In genomic region chr10:54042212-54042840, GRCm38 (mm10) we compare ENCODE assay signal across 18 mouse cellular contexts. TPM values are rescaled to one million over a fixed set of nuclear protein-coding genes. Genes with fewer than 3 reads are reported as not detected.
A peak's percentile ranks its signal among the peaks of the same experiment; 100 is the strongest.
DNase-seq lines count a peak whose midpoint lies in the region; ATAC-seq and TF ChIP-seq lines count a peak whose summit lies in the region.
"Had no signal": no experiment of that assay in that cellular context is flagged by ENCODE, and none has a peak within 500 bp of the region (broad histone marks: within the 10 kb centered on the region; RNA-seq: fewer than 3 reads in every experiment).

No protein-coding gene starts in this region.

- no peak for DNase-seq in kidney, postnatal 4 days
- DNase-seq in MEL (ENCODE audit: low read depth, low spot score): no peak
- no peak for DNase-seq in urinary bladder, postnatal 10 days (ENCODE audit: low spot score)
- no peak for DNase-seq in hindbrain, embryonic 14.5 days (ENCODE audit: low spot score)
- DNase-seq in thymus, postnatal 36 days: no peak
- DNase-seq: cerebellum, adult 2 months; kidney, adult 11 months; kidney, postnatal 36 days; midbrain, embryonic 14.5 days; right cerebral cortex, postnatal 4 days; thymus, postnatal 25 days had no signal

- TF ChIP-seq RAD21 in MEL (IDR thresholded peaks at IDR 0.05; ENCODE audit: low read depth, low read length): no peak

- no peaks in the 10 kb centered on the region for H3K36me3 ChIP-seq in kidney, embryonic 15.5 days
- peaks cover 0 to 45% of the 10 kb centered on the region in 2 experiments; a peak in 2 of 4 replicates for H3K36me3 ChIP-seq in MEL (ENCODE audit: control insufficient read depth in 1 of 2, insufficient read depth in 2 of 2, low read length in 2 of 2)
- H3K36me3 ChIP-seq in erythroblast, embryonic 14.5 days (ENCODE audit: control insufficient read depth): peaks cover 55% of the 10 kb centered on the region
- H3K36me3 ChIP-seq in liver, embryonic 15.5 days (replicated peaks): no peaks in the 10 kb centered on the region
- no peaks in the 10 kb centered on the region for H3K36me3 ChIP-seq in hindbrain, embryonic 14.5 days (replicated peaks; ENCODE audit: control insufficient read depth, insufficient read depth)
- H3K36me3 ChIP-seq: embryonic facial prominence, embryonic 13.5 days; heart, embryonic 15.5 days had no signal

- TF ChIP-seq EP300 in MEL (IDR thresholded peaks at IDR 0.05; ENCODE audit: low read depth in 1 of 2, low read length in 2 of 2): no peak

- H3K4me1 ChIP-seq in kidney, embryonic 15.5 days: peaks cover 4% of the 10 kb centered on the region; the same call in 1 of the 2 replicates
- H3K4me1 ChIP-seq in MEL (ENCODE audit: control insufficient read depth in 1 of 2, insufficient read depth in 2 of 2, low read length in 2 of 2): peaks cover 26 to 37% of the 10 kb centered on the region in 2 experiments
- H3K4me1 ChIP-seq in erythroblast, embryonic 14.5 days (ENCODE audit: control insufficient read depth): peaks cover 82% of the 10 kb centered on the region
- peaks cover 68% of the 10 kb centered on the region for H3K4me1 ChIP-seq in liver, embryonic 15.5 days (replicated peaks)
- no peaks in the 10 kb centered on the region for H3K4me1 ChIP-seq in hindbrain, embryonic 14.5 days (replicated peaks; ENCODE audit: control insufficient read depth, insufficient read depth, low read length)
- H3K4me1 ChIP-seq: embryonic facial prominence, embryonic 13.5 days had no signal

- no peaks in the 10 kb centered on the region for H3K27me3 ChIP-seq in kidney, embryonic 15.5 days
- H3K27me3 ChIP-seq in MEL (ENCODE audit: control insufficient read depth in 1 of 2, insufficient read depth in 2 of 2, low read length in 2 of 2): no peaks in the 10 kb centered on the region
- no peaks in the 10 kb centered on the region for H3K27me3 ChIP-seq in erythroblast, embryonic 14.5 days (ENCODE audit: control insufficient read depth)
- no peaks in the 10 kb centered on the region for H3K27me3 ChIP-seq in liver, embryonic 15.5 days
- no peaks in the 10 kb centered on the region for H3K27me3 ChIP-seq in hindbrain, embryonic 14.5 days (ENCODE audit: control insufficient read depth, insufficient read depth, low read length)
- H3K27me3 ChIP-seq: embryonic facial prominence, embryonic 13.5 days; heart, embryonic 15.5 days had no signal

- no peaks in the 10 kb centered on the region for H3K79me2 ChIP-seq in MEL (ENCODE audit: control insufficient read depth, insufficient read depth, low read length, poor library complexity)

- H3K9ac ChIP-seq in kidney, embryonic 15.5 days: no peak overlapping the region
- no peak overlapping the region for H3K9ac ChIP-seq in MEL (ENCODE audit: control insufficient read depth, low read depth, low read length, poor library complexity, severe bottlenecking)
- H3K9ac ChIP-seq in liver, embryonic 15.5 days: peak overlapping the region; percentile 19
- H3K9ac ChIP-seq in hindbrain, embryonic 14.5 days: no peak overlapping the region
- H3K9ac ChIP-seq: embryonic facial prominence, embryonic 13.5 days; heart, embryonic 15.5 days had no signal

- H3K9me3 ChIP-seq in kidney, embryonic 15.5 days (replicated peaks): no peaks in the 10 kb centered on the region
- H3K9me3 ChIP-seq in MEL (replicated peaks; ENCODE audit: insufficient read depth, low read length): no peaks in the 10 kb centered on the region
- no peaks in the 10 kb centered on the region for H3K9me3 ChIP-seq in erythroblast, embryonic 14.5 days (ENCODE audit: control insufficient read depth, low read length)
- H3K9me3 ChIP-seq in liver, embryonic 15.5 days (replicated peaks): no peaks in the 10 kb centered on the region
- H3K9me3 ChIP-seq in hindbrain, embryonic 14.5 days (ENCODE audit: control insufficient read depth, low read length): no peaks in the 10 kb centered on the region
- H3K9me3 ChIP-seq: embryonic facial prominence, embryonic 13.5 days; heart, embryonic 15.5 days had no signal

- no peak for TF ChIP-seq CTCF in MEL (IDR thresholded peaks at IDR 0.05 in 2 of 3, conservative IDR thresholded peaks at IDR 0.05 in 1 of 3; ENCODE audit: control insufficient read depth in 1 of 3, insufficient read depth in 1 of 3, low read depth in 2 of 3, low read length in 3 of 3, poor library complexity in 1 of 3, severe bottlenecking in 1 of 3)

- no peak overlapping the region for H3K4me2 ChIP-seq in kidney, embryonic 15.5 days
- peak overlapping the region; percentile 52 for H3K4me2 ChIP-seq in liver, embryonic 15.5 days
- H3K4me2 ChIP-seq in hindbrain, embryonic 14.5 days (replicated peaks): no peak overlapping the region
- H3K4me2 ChIP-seq: embryonic facial prominence, embryonic 13.5 days; heart, embryonic 15.5 days had no signal

- TF ChIP-seq POLR2A in MEL (IDR thresholded peaks at IDR 0.05; ENCODE audit: control insufficient read depth in 1 of 2, insufficient read depth in 1 of 2, low read depth in 1 of 2, low read length in 2 of 2, poor library complexity in 1 of 2): no peak

- 82% methylated on average over 7 of the region's 7 CpGs for WGBS in kidney, embryonic 15.5 days
- 35% methylated on average over 7 of the region's 7 CpGs for WGBS in liver, embryonic 15.5 days (ENCODE audit: insufficient replicate concordance)
- WGBS in hindbrain, embryonic 14.5 days: 91% methylated on average over 7 of the region's 7 CpGs

- no peak overlapping the region for H3K27ac ChIP-seq in kidney, embryonic 15.5 days
- no peak overlapping the region for H3K27ac ChIP-seq in MEL (ENCODE audit: control insufficient read depth, low read depth, low read length)
- peak overlapping the region; percentile 92 for H3K27ac ChIP-seq in liver, embryonic 15.5 days (replicated peaks)
- H3K27ac ChIP-seq in hindbrain, embryonic 14.5 days: no peak overlapping the region
- H3K27ac ChIP-seq: embryonic facial prominence, embryonic 13.5 days; heart, embryonic 15.5 days; macrophage had no signal

- ATAC-seq in kidney, embryonic 15.5 days (replicated peaks; ENCODE audit: low FRiP score): peak; percentile 62; the same call in 1 of the 2 replicates
- peak; percentile 77 for ATAC-seq in liver, embryonic 15.5 days (ENCODE audit: insufficient read depth)
- ATAC-seq in hindbrain, embryonic 14.5 days (ENCODE audit: low FRiP score): no peak
- ATAC-seq: forebrain, embryonic 14.5 days had no signal

- no peak overlapping the region for H3K4me3 ChIP-seq in kidney, embryonic 15.5 days (replicated peaks)
- H3K4me3 ChIP-seq in MEL (ENCODE audit: control insufficient read depth in 1 of 2, insufficient read depth in 1 of 2, low read depth in 2 of 2, low read length in 2 of 2): no peak overlapping the region
- H3K4me3 ChIP-seq in erythroblast, embryonic 14.5 days (replicated peaks): peak overlapping the region; percentile 51
- H3K4me3 ChIP-seq in liver, embryonic 15.5 days (replicated peaks): peak overlapping the region; percentile 23; the same call in 1 of the 2 replicates
- H3K4me3 ChIP-seq in hindbrain, embryonic 14.5 days (replicated peaks; ENCODE audit: low read length): no peak overlapping the region
- H3K4me3 ChIP-seq: embryonic facial prominence, embryonic 13.5 days; heart, embryonic 15.5 days had no signal

TF ChIP-seq in MEL, 35 proteins besides CTCF, POLR2A, EP300 and RAD21:
- peak; percentile 48 for TF ChIP-seq TAL1 (IDR thresholded peaks at IDR 0.05; ENCODE audit: low read length)
- TF ChIP-seq ETS1 (IDR thresholded peaks at IDR 0.05; ENCODE audit: low read depth, low read length): no peak

RNA-seq across cellular contexts. Expression of gene Man1a, which starts 34.1 kb away (rescaled TPM):
- polyA plus RNA-seq in kidney, embryonic 15.5 days (2015; fragmentation: Nextera tagmentation; extraction: Ambion mirVana): 8.4 and 8.5 TPM in 2 replicates
- total RNA-seq in MEL (2012; rRNA removed): 5.3 and 7.3 TPM in 2 replicates
- polyA plus RNA-seq in MEL (2012; ENCODE audit: insufficient read depth in 1 of 2, insufficient read length in 2 of 2, low read depth in 1 of 2, low replicate concordance in 2 of 2, missing spikeins in 1 of 2): 1 to 10 TPM in 1 of 2 experiments, not detected in 1; 5.8 TPM
- 3.1 and 4.1 TPM in 2 replicates for polyA plus RNA-seq in erythroblast, embryonic 14.5 days (2012)
- 12.0 and 14.4 TPM in 2 replicates for polyA plus RNA-seq in liver, embryonic 15.5 days (2015; fragmentation: Nextera tagmentation; extraction: Ambion mirVana)
- polyA plus RNA-seq in hindbrain, embryonic 14.5 days (2014; fragmentation: Nextera tagmentation; extraction: Ambion mirVana): 7.6 and 7.9 TPM in 2 replicates

Comparison
In these comparisons a context has a peak if more than half of its experiments do, and no peak if none do; other contexts are left out.
1. H3K4me3 ChIP-seq: peak in erythroblast, embryonic 14.5 days (single experiment) and liver, embryonic 15.5 days (single experiment); none in kidney, embryonic 15.5 days (single experiment), MEL (0 of 2) and hindbrain, embryonic 14.5 days (single experiment).